Mouse (Mus musculus) brain, embryonic 14.5 days (tissue): Measurements from ENCODE around the gene Lsamp. TPM values are rescaled to one million over a fixed set of nuclear protein-coding genes. Genes with fewer than 3 reads are reported as not detected.
A peak's percentile ranks its signal among the peaks of the same experiment; 100 is the strongest.
"Not testable (repeated sequence)": the region's sequence is repeated elsewhere in the genome, so short reads cannot be mapped to it uniquely, and the experiment has no call there.

Experiments used
- DNase-seq: peaks from one replicate; pipeline ENCODE4 v3.0.0-alpha.2; 2011; ENCODE audit warnings: low read depth
- CTCF ChIP-seq: fragments of 200-500 bp; IDR thresholded peaks from 2 replicates; pipeline ENCODE4 v1.5.1; 2012; ENCODE audit warnings: inconsistent platforms, mild to moderate bottlenecking, moderate library complexity, borderline replicate concordance; ENCODE audit not compliant: insufficient read depth, insufficient read length; ENCODE audit errors: extremely low read depth
- POLR2A ChIP-seq: fragments of 200-500 bp; IDR thresholded peaks from 2 replicates; pipeline ENCODE4 v1.6.1; 2012; ENCODE audit warnings: mild to moderate bottlenecking, inconsistent platforms, borderline replicate concordance; ENCODE audit not compliant: poor library complexity, insufficient read depth, insufficient read length, severe bottlenecking; ENCODE audit errors: extremely low read depth
- polyA plus RNA-seq: library from polyadenylated mRNA; depleted of rRNA; stranded (reverse); fragments of >200 nt; gene quantifications from 2 replicates; pipeline ENCODE4 v1.2.3, GENCODE M21; 2012

The Lsamp gene
- polyA plus RNA-seq, 1 experiment, result 45.1 TPM

GRCm38 (mm10) chr16:40549663-40550062 is 565.5 kb downstream of the Lsamp start:
- DNase-seq, result peak; percentile 50
- TF ChIP-seq CTCF (no peak), POLR2A (no peak)

- TF ChIP-seq POLR2A, result no peak
- no peak for DNase-seq
Measured at GRCm38 (mm10) chr16:40555608-40556007, 571.4 kb downstream of the Lsamp start.

- TF ChIP-seq CTCF (no peak), POLR2A (no peak)
- DNase-seq, result no peak
Measured at GRCm38 (mm10) chr16:40557680-40558249, 573.6 kb downstream of the Lsamp start.

- no peak for TF ChIP-seq POLR2A
- TF ChIP-seq CTCF, result no peak
- peak; percentile 57 for DNase-seq
Measured at GRCm38 (mm10) chr16:40567431-40567941, 583.3 kb downstream of the Lsamp start.

GRCm38 (mm10) chr16:40572085-40572745 is 588.1 kb downstream of the Lsamp start:
- DNase-seq, result no peak
- no peak for TF ChIP-seq CTCF
- no peak for TF ChIP-seq POLR2A

- DNase-seq, result no peak
- TF ChIP-seq CTCF, result peak; percentile 17; the same call in 1 of the 2 replicates
- no peak for TF ChIP-seq POLR2A
Measured at GRCm38 (mm10) chr16:40582076-40582475, 597.9 kb downstream of the Lsamp start.

- TF ChIP-seq POLR2A, result no peak
- no peak for TF ChIP-seq CTCF
- no peak for DNase-seq
Measured at GRCm38 (mm10) chr16:40593161-40593560, 609.0 kb downstream of the Lsamp start.

- DNase-seq, result peak; percentile 50
- no peak for TF ChIP-seq CTCF
- TF ChIP-seq POLR2A, result no peak
Measured at GRCm38 (mm10) chr16:40601431-40602387, 617.5 kb downstream of the Lsamp start.

GRCm38 (mm10) chr16:40607509-40607908 is 623.3 kb downstream of the Lsamp start:
- no peak for DNase-seq

GRCm38 (mm10) chr16:40616697-40617096 is 632.5 kb downstream of the Lsamp start:
- not testable (repeated sequence) for DNase-seq

More at GRCm38 (mm10) chr16:40607509-40607908, 623.3 kb downstream of the Lsamp start:
- TF ChIP-seq CTCF, result no peak
- TF ChIP-seq POLR2A, result no peak

- DNase-seq, result not testable (repeated sequence)
Measured at GRCm38 (mm10) chr16:40621086-40621485, 636.9 kb downstream of the Lsamp start.
